Mouse (Mus musculus) MEL (cell line): ENCODE measurements around the gene Epha2. TPM values are rescaled to one million over a fixed set of nuclear protein-coding genes. Genes with fewer than 3 reads are reported as not detected.

Experiments used
- DNase-seq: peaks from one replicate; pipeline ENCODE4 v3.0.0; 2011; ENCODE audit warnings: low read depth, low spot score
- H3K27ac ChIP-seq: 2 replicates; pipeline ENCODE4 v1.5.1; 2012; ENCODE audit warnings: low read depth, mild to moderate bottlenecking, control low read depth, low read length, moderate library complexity; ENCODE audit not compliant: control insufficient read depth
- H3K27me3 ChIP-seq, 2 experiments: fragments of 150-350 bp in 1 of 2; sonication (generic) in 1 of 2; 2 replicates each; pipeline ENCODE4 v1.6.1; 2012; ENCODE audit warnings: low read length in 2 of 2, mild to moderate bottlenecking in 2 of 2, improper control_type of control experiment in 1 of 2, moderate library complexity in 1 of 2; ENCODE audit not compliant: insufficient read depth in 2 of 2, control insufficient read depth in 1 of 2
- H3K36me3 ChIP-seq, 2 experiments: 2 replicates each; pipeline ENCODE4 v1.6.1; 2012 to 2014; ENCODE audit warnings: low read length in 2 of 2, improper control_type of control experiment in 1 of 2, inconsistent platforms in 1 of 2, mild to moderate bottlenecking in 1 of 2; ENCODE audit not compliant: insufficient read depth in 2 of 2, control insufficient read depth in 1 of 2
- H3K4me1 ChIP-seq, 2 experiments: fragments of 150-350 bp in 1 of 2; sonication (generic) in 1 of 2; 2 replicates each; pipeline ENCODE4 v1.6.1; 2012; ENCODE audit warnings: low read length in 2 of 2, improper control_type of control experiment in 1 of 2, mild to moderate bottlenecking in 1 of 2; ENCODE audit not compliant: insufficient read depth in 2 of 2, control insufficient read depth in 1 of 2
- H3K4me3 ChIP-seq, 2 experiments: fragments of 150-350 bp in 1 of 2; sonication (generic) in 1 of 2; 2 replicates each; pipeline ENCODE4 v1.5.1; 2012; ENCODE audit warnings: low read depth in 2 of 2, low read length in 2 of 2, mild to moderate bottlenecking in 2 of 2, moderate library complexity in 2 of 2, control low read depth in 1 of 2, improper control_type of control experiment in 1 of 2; ENCODE audit not compliant: control insufficient read depth in 1 of 2, insufficient read depth in 1 of 2
- H3K79me2 ChIP-seq: 2 replicates; pipeline ENCODE4 v1.6.1; 2012; ENCODE audit warnings: mild to moderate bottlenecking, low read length, moderate library complexity; ENCODE audit not compliant: control insufficient read depth, poor library complexity, insufficient read depth
- H3K9ac ChIP-seq: 2 replicates; pipeline ENCODE4 v1.6.1; 2012; ENCODE audit warnings: low read depth, mild to moderate bottlenecking, control low read depth, low read length, moderate library complexity; ENCODE audit not compliant: control insufficient read depth, poor library complexity, severe bottlenecking
- H3K9me3 ChIP-seq: fragments of 150-350 bp; sonication (generic); replicated peaks from 2 replicates; pipeline ENCODE4 v1.6.1; 2012; ENCODE audit warnings: mild to moderate bottlenecking, low read length, improper control_type of control experiment, moderate library complexity; ENCODE audit not compliant: insufficient read depth
- BHLHE40 ChIP-seq: IDR thresholded peaks from 2 replicates; pipeline ENCODE4 v1.6.1; 2012; ENCODE audit warnings: low read depth, mild to moderate bottlenecking, inconsistent platforms, low read length, improper control_type of control experiment, borderline replicate concordance
- CHD1 ChIP-seq: IDR thresholded peaks from 2 replicates; pipeline ENCODE4 v1.6.1; 2012; ENCODE audit warnings: low read depth, mild to moderate bottlenecking, inconsistent platforms, low read length, improper control_type of control experiment
- CHD2 ChIP-seq: IDR thresholded peaks from 2 replicates; pipeline ENCODE4 v1.6.1; 2011; ENCODE audit warnings: low read length, improper control_type of control experiment
- CTCF ChIP-seq, 3 experiments: IDR thresholded peaks in 2 of 3; conservative IDR thresholded peaks in 1 of 3; 2 replicates each; pipeline ENCODE4 v1.5.1; 2011 to 2012; ENCODE audit warnings: low read length in 3 of 3, low read depth in 2 of 3, mild to moderate bottlenecking in 2 of 3, improper control_type of control experiment in 1 of 3, inconsistent platforms in 1 of 3, mixed read lengths in 1 of 3, moderate library complexity in 1 of 3; ENCODE audit not compliant: control insufficient read depth in 1 of 3, insufficient read depth in 1 of 3, poor library complexity in 1 of 3, severe bottlenecking in 1 of 3
- E2F4 ChIP-seq: IDR thresholded peaks from 2 replicates; pipeline ENCODE4 v1.6.1; 2011; ENCODE audit warnings: low read depth, low read length, improper control_type of control experiment, borderline replicate concordance
- ELF1 ChIP-seq: IDR thresholded peaks from 2 replicates; pipeline ENCODE4 v1.6.1; 2014; ENCODE audit warnings: low read depth, mild to moderate bottlenecking, inconsistent platforms, low read length, improper control_type of control experiment, moderate library complexity
- EP300 ChIP-seq, 2 experiments: IDR thresholded peaks; 2 replicates each; pipeline ENCODE4 v1.6.1; 2011; ENCODE audit warnings: improper control_type of control experiment in 2 of 2, low read length in 2 of 2, low read depth in 1 of 2, mild to moderate bottlenecking in 1 of 2
- ETS1 ChIP-seq: IDR thresholded peaks from 2 replicates; pipeline ENCODE4 v1.6.1; 2012; ENCODE audit warnings: low read depth, mild to moderate bottlenecking, inconsistent platforms, low read length, improper control_type of control experiment, moderate library complexity
- HCFC1 ChIP-seq: IDR thresholded peaks from 2 replicates; pipeline ENCODE4 v1.6.1; 2012; ENCODE audit warnings: low read depth, mild to moderate bottlenecking, inconsistent platforms, low read length, improper control_type of control experiment, moderate library complexity
- JUND ChIP-seq: IDR thresholded peaks from 2 replicates; pipeline ENCODE4 v1.6.1; 2011; ENCODE audit warnings: low read depth, mild to moderate bottlenecking, improper control_type of control experiment, low read length
- KAT2A ChIP-seq: conservative IDR thresholded peaks from 2 replicates; pipeline ENCODE4 v1.6.1; 2012; ENCODE audit warnings: low read depth, low read length, improper control_type of control experiment, inconsistent platforms
- MAX ChIP-seq: IDR thresholded peaks from 2 replicates; pipeline ENCODE4 v1.6.1; 2011; ENCODE audit warnings: low read length, improper control_type of control experiment
- MAZ ChIP-seq: IDR thresholded peaks from 2 replicates; pipeline ENCODE4 v1.6.1; 2012; ENCODE audit warnings: low read depth, mild to moderate bottlenecking, inconsistent platforms, low read length, improper control_type of control experiment
- MEF2A ChIP-seq: IDR thresholded peaks from 2 replicates; pipeline ENCODE4 v1.6.1; 2014; ENCODE audit warnings: low read depth, mild to moderate bottlenecking, inconsistent platforms, low read length, improper control_type of control experiment; ENCODE audit not compliant: poor library complexity, insufficient replicate concordance, severe bottlenecking; ENCODE audit errors: extremely low read depth
- MXI1 ChIP-seq: IDR thresholded peaks from 2 replicates; pipeline ENCODE4 v1.6.1; 2011; ENCODE audit warnings: mild to moderate bottlenecking, low read depth, low read length, improper control_type of control experiment
- MYB ChIP-seq: IDR thresholded peaks from 2 replicates; pipeline ENCODE4 v1.6.1; 2011; ENCODE audit warnings: mild to moderate bottlenecking, low read depth, low read length, improper control_type of control experiment
- MYC ChIP-seq: IDR thresholded peaks from 2 replicates; pipeline ENCODE4 v1.6.1; 2011; ENCODE audit warnings: low read depth, mild to moderate bottlenecking, low read length, improper control_type of control experiment, moderate library complexity
- NELFE ChIP-seq: IDR thresholded peaks from 2 replicates; pipeline ENCODE4 v1.6.1; 2011; ENCODE audit warnings: low read depth, low read length, improper control_type of control experiment
- POLR2A ChIP-seq, 2 experiments: IDR thresholded peaks; 2 replicates each; pipeline ENCODE4 v1.6.1; 2011 to 2012; ENCODE audit warnings: low read length in 2 of 2, mild to moderate bottlenecking in 2 of 2, control low read depth in 1 of 2, improper control_type of control experiment in 1 of 2, low read depth in 1 of 2, moderate library complexity in 1 of 2; ENCODE audit not compliant: control insufficient read depth in 1 of 2, insufficient read depth in 1 of 2, poor library complexity in 1 of 2
- POLR2AphosphoS2 ChIP-seq: IDR thresholded peaks from 2 replicates; pipeline ENCODE4 v1.6.1; 2011; ENCODE audit warnings: low read length, improper control_type of control experiment
- POLR2AphosphoS5 ChIP-seq: IDR thresholded peaks from 2 replicates; pipeline ENCODE4 v1.6.1; 2012; ENCODE audit warnings: low read depth, borderline replicate concordance, mild to moderate bottlenecking, inconsistent platforms, low read length, moderate library complexity, mixed read lengths
- SIN3A ChIP-seq: IDR thresholded peaks from 2 replicates; pipeline ENCODE4 v1.6.1; 2012; ENCODE audit warnings: low read length, improper control_type of control experiment, inconsistent platforms
- SMC3 ChIP-seq: IDR thresholded peaks from 2 replicates; pipeline ENCODE4 v1.6.1; 2011; ENCODE audit warnings: low read depth, low read length, improper control_type of control experiment
- TAL1 ChIP-seq: IDR thresholded peaks from 2 replicates; pipeline ENCODE4 v1.6.1; 2012; ENCODE audit warnings: mild to moderate bottlenecking, inconsistent platforms, low read length, moderate library complexity, mixed read lengths
- TBP ChIP-seq: IDR thresholded peaks from 2 replicates; pipeline ENCODE4 v1.8.0; 2011; ENCODE audit warnings: low read depth, low read length, improper control_type of control experiment
- TCF12 ChIP-seq: IDR thresholded peaks from 2 replicates; pipeline ENCODE4 v1.6.1; 2014; ENCODE audit warnings: low read depth, mild to moderate bottlenecking, inconsistent platforms, low read length, improper control_type of control experiment, moderate library complexity
- USF2 ChIP-seq, 2 experiments: IDR thresholded peaks; 2 replicates each; pipeline ENCODE4 v1.6.1; 2011 to 2012; ENCODE audit warnings: improper control_type of control experiment in 2 of 2, low read length in 2 of 2, borderline replicate concordance in 1 of 2, inconsistent platforms in 1 of 2, low read depth in 1 of 2, mild to moderate bottlenecking in 1 of 2; ENCODE audit not compliant: insufficient read depth in 1 of 2
- ZC3H11A ChIP-seq: IDR thresholded peaks from 2 replicates; pipeline ENCODE4 v1.6.1; 2012; ENCODE audit warnings: low read depth, mild to moderate bottlenecking, inconsistent platforms, low read length, improper control_type of control experiment
- ZKSCAN1 ChIP-seq: IDR thresholded peaks from 2 replicates; pipeline ENCODE4 v1.6.1; 2012; ENCODE audit warnings: low read depth, mild to moderate bottlenecking, inconsistent platforms, low read length, improper control_type of control experiment, moderate library complexity
- ZNF384 ChIP-seq: IDR thresholded peaks from 2 replicates; pipeline ENCODE4 v1.6.1; 2012; ENCODE audit warnings: low read depth, mild to moderate bottlenecking, inconsistent platforms, low read length, improper control_type of control experiment
- polyA plus RNA-seq, 2 experiments: library from polyadenylated mRNA; stranded (reverse) in 1 of 2; unstranded in 1 of 2; fragments of >175 nt in 1 of 2; fragments of >200 nt in 1 of 2; gene quantifications; 2 replicates each; pipeline versions ENCODE4 v1.2.1 to v1.2.4; 2012; ENCODE audit warnings: low replicate concordance in 2 of 2, low read depth in 1 of 2; ENCODE audit not compliant: insufficient read length in 2 of 2, insufficient read depth in 1 of 2, missing spikeins in 1 of 2
- total RNA-seq: library from RNA; depleted of rRNA; stranded (reverse); fragments of 300-350 nt; gene quantifications from 2 replicates; pipeline ENCODE4 v1.2.3, GENCODE M21; 2012

Gene Epha2
- total and polyA plus RNA-seq, 3 experiments, result 2.3 to 5.9 TPM; not detected in 1

GRCm38 (mm10) chr4:141316498-141317180 is 15.6 kb downstream of the Epha2 start:
- H3K4me3 ChIP-seq, result no peak overlapping the region
- H3K79me2 ChIP-seq, result no peaks in the 10 kb centered on the region
- no peak for DNase-seq
- no peaks in the 10 kb centered on the region for H3K9me3 ChIP-seq
- TF ChIP-seq TBP (no peak), KAT2A (no peak), CTCF (IDR thresholded peaks at IDR 0.05 in 2 of 3, conservative IDR thresholded peaks at IDR 0.05 in 1 of 3; ENCODE audit: control insufficient read depth in 1 of 3, insufficient read depth in 1 of 3, low read depth in 2 of 3, low read length in 3 of 3, poor library complexity in 1 of 3, severe bottlenecking in 1 of 3) (no peak), SMC3 (no peak), MYB (no peak), MYC (no peak), ZC3H11A (no peak), MAZ (no peak), ZNF384 (no peak), EP300 (IDR thresholded peaks at IDR 0.05; ENCODE audit: low read depth in 1 of 2, low read length in 2 of 2) (no peak), E2F4 (no peak), ZKSCAN1 (no peak), MAX (no peak), TAL1 (no peak), MXI1 (no peak), SIN3A (no peak), HCFC1 (no peak), POLR2AphosphoS2 (no peak)
- TF ChIP-seq, all 39 proteins: peak for 0
- peaks cover 0 to 17% of the 10 kb centered on the region in 2 experiments; a peak in 2 of 4 replicates for H3K36me3 ChIP-seq
- no peak overlapping the region for H3K27ac ChIP-seq
- H3K27me3 ChIP-seq, result no peaks in the 10 kb centered on the region
- H3K4me1 ChIP-seq, result peaks cover 7 to 30% of the 10 kb centered on the region in 2 experiments
- H3K9ac ChIP-seq, result no peak overlapping the region

GRCm38 (mm10) chr4:141317914-141318313 is 16.9 kb downstream of the Epha2 start:
- peaks cover 0 to 9% of the 10 kb centered on the region in 2 experiments; a peak in 2 of 4 replicates for H3K36me3 ChIP-seq
- peak; percentile 72 for DNase-seq
- H3K9ac ChIP-seq, result no peak overlapping the region
- peaks cover 0 to 20% of the 10 kb centered on the region in 2 experiments; a peak in 3 of 4 replicates for H3K4me1 ChIP-seq
- no peak overlapping the region for H3K4me3 ChIP-seq
- no peaks in the 10 kb centered on the region for H3K79me2 ChIP-seq
- H3K27me3 ChIP-seq, result no peaks in the 10 kb centered on the region
- H3K27ac ChIP-seq, result no peak overlapping the region
- no peaks in the 10 kb centered on the region for H3K9me3 ChIP-seq
- TF ChIP-seq TAL1, result peak; percentile 74
- no peak for TF ChIP-seq POLR2AphosphoS5
- no peak for TF ChIP-seq MYB
- no peak for TF ChIP-seq USF2 (IDR thresholded peaks at IDR 0.05; ENCODE audit: borderline replicate concordance in 1 of 2, insufficient read depth in 1 of 2, low read depth in 1 of 2, low read length in 2 of 2)
- no peak for TF ChIP-seq E2F4
- TF ChIP-seq NELFE, result no peak
- TF ChIP-seq CHD1, result no peak
- no peak for TF ChIP-seq TBP
- TF ChIP-seq EP300 (IDR thresholded peaks at IDR 0.05; ENCODE audit: low read depth in 1 of 2, low read length in 2 of 2), result peak; percentile 43 to 52; a peak in 3 of 4 replicates
- TF ChIP-seq TCF12, result no peak
- TF ChIP-seq MEF2A, result no peak
- TF ChIP-seq ETS1, result peak; percentile 51; the same call in 1 of the 2 replicates
- no peak for TF ChIP-seq ZC3H11A
- no peak for TF ChIP-seq CTCF (IDR thresholded peaks at IDR 0.05 in 2 of 3, conservative IDR thresholded peaks at IDR 0.05 in 1 of 3; ENCODE audit: control insufficient read depth in 1 of 3, insufficient read depth in 1 of 3, low read depth in 2 of 3, low read length in 3 of 3, poor library complexity in 1 of 3, severe bottlenecking in 1 of 3)
- TF ChIP-seq ZKSCAN1, result no peak
- TF ChIP-seq CHD2, result no peak
- no peak for TF ChIP-seq POLR2A (IDR thresholded peaks at IDR 0.05; ENCODE audit: control insufficient read depth in 1 of 2, insufficient read depth in 1 of 2, low read depth in 1 of 2, low read length in 2 of 2, poor library complexity in 1 of 2)
- no peak for TF ChIP-seq JUND
- peak; percentile 50; the same call in 1 of the 2 replicates for TF ChIP-seq MAX
- TF ChIP-seq BHLHE40, result no peak
- TF ChIP-seq ELF1, result no peak
